Mouse (Mus musculus): Measurements from ENCODE around the gene Gpc3. TPM values are rescaled to one million over a fixed set of nuclear protein-coding genes. Genes with fewer than 3 reads are reported as not detected.
"Not testable (repeated sequence)": the region's sequence is repeated elsewhere in the genome, so short reads cannot be mapped to it uniquely, and the experiment has no call there.

The Gpc3 gene
- polyA plus RNA-seq, 1 experiment from 2014 or later = 229 TPM

GRCm38 (mm10) chrX:52287944-52288343 is 325.8 kb downstream of the Gpc3 start:
- no peak for DNase-seq (ENCODE audit: extremely low spot score, low spot score)
- Histone ChIP-seq H3K36me3 (replicated peaks) (no peaks in the 10 kb centered on the region), H3K4me1 (peaks cover 38% of the 10 kb centered on the region), H3K9me3 (no peaks in the 10 kb centered on the region), H3K4me3 (no peak overlapping the region), H3K27ac (peak overlapping the region; percentile 60; the same call in 1 of the 2 replicates), H3K27me3 (ENCODE audit: poor library complexity, severe bottlenecking) (peaks cover 55% of the 10 kb centered on the region)
- 75% methylated on average over 6 of the region's 6 CpGs for WGBS

GRCm38 (mm10) chrX:52282070-52282469 is 331.7 kb downstream of the Gpc3 start:
- no peak for DNase-seq (ENCODE audit: extremely low spot score, low spot score)
- 81% methylated on average over 4 of the region's 4 CpGs for WGBS
- Histone ChIP-seq H3K4me1 (peaks cover 33% of the 10 kb centered on the region), H3K27me3 (ENCODE audit: poor library complexity, severe bottlenecking) (peaks cover 66% of the 10 kb centered on the region), H3K4me3 (no peak overlapping the region), H3K27ac (no peak overlapping the region), H3K36me3 (replicated peaks) (no peaks in the 10 kb centered on the region), H3K9me3 (no peaks in the 10 kb centered on the region)

- no peak overlapping the region for H3K27ac ChIP-seq
- no peak for DNase-seq (ENCODE audit: extremely low spot score, low spot score)
- peaks cover 68% of the 10 kb centered on the region for H3K27me3 ChIP-seq (ENCODE audit: poor library complexity, severe bottlenecking)
- H3K36me3 ChIP-seq (replicated peaks) = no peaks in the 10 kb centered on the region
- no peak overlapping the region for H3K4me3 ChIP-seq
- no peaks in the 10 kb centered on the region for H3K9me3 ChIP-seq
- 89% methylated on average over 6 of the region's 6 CpGs for WGBS
- peaks cover 29% of the 10 kb centered on the region for H3K4me1 ChIP-seq
Observed at GRCm38 (mm10) chrX:52281103-52281900, 332.4 kb downstream of the Gpc3 start.

- peaks cover 83% of the 10 kb centered on the region for H3K27me3 ChIP-seq (ENCODE audit: poor library complexity, severe bottlenecking)
- no peaks in the 10 kb centered on the region for H3K9me3 ChIP-seq
- no peaks in the 10 kb centered on the region for H3K36me3 ChIP-seq (replicated peaks)
- H3K4me1 ChIP-seq = peaks cover 29% of the 10 kb centered on the region
- no peak overlapping the region for H3K27ac ChIP-seq
- 61% methylated on average over 3 of the region's 3 CpGs for WGBS
- H3K4me3 ChIP-seq = no peak overlapping the region
- no peak for DNase-seq (ENCODE audit: extremely low spot score, low spot score)
Observed at GRCm38 (mm10) chrX:52278687-52279359, 334.9 kb downstream of the Gpc3 start.

GRCm38 (mm10) chrX:52277599-52277998 is 336.2 kb downstream of the Gpc3 start:
- no peaks in the 10 kb centered on the region for H3K36me3 ChIP-seq (replicated peaks)
- no peak for DNase-seq (ENCODE audit: extremely low spot score, low spot score)
- H3K4me3 ChIP-seq = no peak overlapping the region
- 21% methylated on average over 1 of the region's 1 CpGs for WGBS
- H3K27me3 ChIP-seq (ENCODE audit: poor library complexity, severe bottlenecking) = peaks cover 78% of the 10 kb centered on the region
- no peaks in the 10 kb centered on the region for H3K9me3 ChIP-seq
- peaks cover 29% of the 10 kb centered on the region for H3K4me1 ChIP-seq
- H3K27ac ChIP-seq = no peak overlapping the region

GRCm38 (mm10) chrX:52273016-52273415 is 340.7 kb downstream of the Gpc3 start:
- H3K27me3 ChIP-seq (ENCODE audit: poor library complexity, severe bottlenecking) = peaks cover 52% of the 10 kb centered on the region
- H3K36me3 ChIP-seq (replicated peaks) = no peaks in the 10 kb centered on the region
- H3K9me3 ChIP-seq = no peaks in the 10 kb centered on the region
- no peak for DNase-seq (ENCODE audit: extremely low spot score, low spot score)
- WGBS = 85% methylated on average over 7 of the region's 7 CpGs
- peaks cover 12% of the 10 kb centered on the region for H3K4me1 ChIP-seq
- no peak overlapping the region for H3K27ac ChIP-seq
- H3K4me3 ChIP-seq = no peak overlapping the region

- Histone ChIP-seq H3K27me3 (ENCODE audit: poor library complexity, severe bottlenecking) (peaks cover 56% of the 10 kb centered on the region), H3K9me3 (no peaks in the 10 kb centered on the region), H3K36me3 (replicated peaks) (no peaks in the 10 kb centered on the region), H3K27ac (no peak overlapping the region), H3K4me3 (no peak overlapping the region), H3K4me1 (no peaks in the 10 kb centered on the region)
- no peak for DNase-seq (ENCODE audit: extremely low spot score, low spot score)
- WGBS = 92% methylated on average over 11 of the region's 11 CpGs
Observed at GRCm38 (mm10) chrX:52261991-52262390, 351.8 kb downstream of the Gpc3 start.

GRCm38 (mm10) chrX:52261546-52261945 is 352.2 kb downstream of the Gpc3 start:
- Histone ChIP-seq H3K4me3 (no peak overlapping the region), H3K27me3 (ENCODE audit: poor library complexity, severe bottlenecking) (peaks cover 55% of the 10 kb centered on the region), H3K9me3 (no peaks in the 10 kb centered on the region), H3K4me1 (no peaks in the 10 kb centered on the region), H3K27ac (no peak overlapping the region), H3K36me3 (replicated peaks) (no peaks in the 10 kb centered on the region)
- WGBS = 87% methylated on average over 7 of the region's 7 CpGs
- no peak for DNase-seq (ENCODE audit: extremely low spot score, low spot score)

GRCm38 (mm10) chrX:52259771-52260170 is 354.0 kb downstream of the Gpc3 start:
- not testable (repeated sequence) for H3K4me1 ChIP-seq; H3K27ac ChIP-seq; H3K4me3 ChIP-seq; DNase-seq (ENCODE audit: extremely low spot score, low spot score); H3K36me3 ChIP-seq (replicated peaks); H3K9me3 ChIP-seq
- 80% methylated on average over 1 of the region's 1 CpGs for WGBS
- H3K27me3 ChIP-seq (ENCODE audit: poor library complexity, severe bottlenecking) = peaks cover 38% of the 10 kb centered on the region

- Histone ChIP-seq H3K27me3 (ENCODE audit: poor library complexity, severe bottlenecking) (peaks cover 27% of the 10 kb centered on the region), H3K4me1 (no peaks in the 10 kb centered on the region), H3K27ac (no peak overlapping the region), H3K9me3 (no peaks in the 10 kb centered on the region), H3K36me3 (replicated peaks) (no peaks in the 10 kb centered on the region), H3K4me3 (no peak overlapping the region)
- no peak for DNase-seq (ENCODE audit: extremely low spot score, low spot score)
- 84% methylated on average over 1 of the region's 1 CpGs for WGBS
Observed at GRCm38 (mm10) chrX:52254526-52254925, 359.2 kb downstream of the Gpc3 start.

- H3K4me1 ChIP-seq = no peaks in the 10 kb centered on the region
- no peak overlapping the region for H3K4me3 ChIP-seq
- DNase-seq (ENCODE audit: extremely low spot score, low spot score) = no peak
- 78% methylated on average over 4 of the region's 4 CpGs for WGBS
- no peaks in the 10 kb centered on the region for H3K9me3 ChIP-seq
- peaks cover 25% of the 10 kb centered on the region for H3K27me3 ChIP-seq (ENCODE audit: poor library complexity, severe bottlenecking)
- H3K36me3 ChIP-seq (replicated peaks) = no peaks in the 10 kb centered on the region
- H3K27ac ChIP-seq = no peak overlapping the region
Observed at GRCm38 (mm10) chrX:52245694-52246297, 368.0 kb downstream of the Gpc3 start.

GRCm38 (mm10) chrX:52237470-52237869 is 376.3 kb downstream of the Gpc3 start:
- H3K27ac ChIP-seq = no peak overlapping the region
- no peaks in the 10 kb centered on the region for H3K36me3 ChIP-seq (replicated peaks)
- DNase-seq (ENCODE audit: extremely low spot score, low spot score) = no peak
- H3K4me1 ChIP-seq = no peaks in the 10 kb centered on the region
- H3K9me3 ChIP-seq = no peaks in the 10 kb centered on the region
- H3K27me3 ChIP-seq (ENCODE audit: poor library complexity, severe bottlenecking) = peaks cover 28% of the 10 kb centered on the region
- H3K4me3 ChIP-seq = no peak overlapping the region
- 90% methylated on average over 4 of the region's 4 CpGs for WGBS

- Histone ChIP-seq H3K4me1 (no peaks in the 10 kb centered on the region), H3K27ac (no peak overlapping the region), H3K4me3 (no peak overlapping the region), H3K9me3 (no peaks in the 10 kb centered on the region), H3K27me3 (ENCODE audit: poor library complexity, severe bottlenecking) (peaks cover 27% of the 10 kb centered on the region), H3K36me3 (replicated peaks) (no peaks in the 10 kb centered on the region)
- no peak for DNase-seq (ENCODE audit: extremely low spot score, low spot score)
- 69% methylated on average over 7 of the region's 7 CpGs for WGBS
Observed at GRCm38 (mm10) chrX:52231984-52232383, 381.8 kb downstream of the Gpc3 start.
